Mouse (Mus musculus) C3H10T1/2 (cell line): ENCODE measurements around the gene Slc25a14. TPM values are rescaled to one million over a fixed set of nuclear protein-coding genes. Genes with fewer than 3 reads are reported as not detected.

Experiments
- polyA plus RNA-seq, 2 experiments: library from polyadenylated mRNA; unstranded; fragments of >200 nt; fragmentation: generic; extraction: Trizol; gene quantifications; one replicate each; pipeline ENCODE4 v1.2.1; 2012; ENCODE audit warnings: missing spikeins in 2 of 2

Gene Slc25a14
- 1 to 10 TPM; 2.3 to 8.7 TPM for polyA plus RNA-seq

GRCm38 (mm10) chrX:48623379-48624053 is at the start of gene Slc25a14:
Gene Slc25a14, plus strand, starts transcription at chrX:48623413.

GRCm38 (mm10) chrX:48594099-48594760 is 29.0 kb upstream of the Slc25a14 start, which contains the start of gene Zfp280c:
Gene Zfp280c, minus strand, starts transcription at chrX:48594504.

GRCm38 (mm10) chrX:48674171-48674570 is 51.0 kb downstream of the Slc25a14 start, which contains the start of gene Gpr119:
Gene Gpr119, minus strand, starts transcription at chrX:48674478.

GRCm38 (mm10) chrX:48694864-48695371 is 71.7 kb downstream of the Slc25a14 start, which contains the start of gene Rbmx2:
Gene Rbmx2, plus strand, starts transcription at chrX:48695004.

Other genes with a start within 250 kb of the Slc25a14 start
- 10 to 100 TPM in 1 of 2 experiments, 1 to 10 TPM in 1; 2.7 to 12.7 TPM for gene Elf4, start 160.3 kb upstream of the Slc25a14 start, polyA plus RNA-seq
- gene Aifm1, start 109.8 kb upstream of the Slc25a14 start, polyA plus RNA-seq, result 10 to 100 TPM; 12.3 to 37.2 TPM
- under 1 TPM in 1 of 2 experiments, not detected in 1; 0.27 TPM for gene Rab33a, start 104.1 kb upstream of the Slc25a14 start, polyA plus RNA-seq
- 1 to 10 TPM in 1 of 2 experiments, under 1 TPM in 1; 0.18 to 1.2 TPM for gene Zfp280c, start 28.9 kb upstream of the Slc25a14 start, polyA plus RNA-seq
- not detected for gene Gpr119, start 51.1 kb downstream of the Slc25a14 start, polyA plus RNA-seq
- gene Rbmx2, start 71.6 kb downstream of the Slc25a14 start, polyA plus RNA-seq, result 1 to 10 TPM; 3.4 to 5.1 TPM